Mouse (Mus musculus) cerebellum, adult 2 months (tissue): ENCODE measurements around the gene Vldlr.

ENCODE experiments used
- CTCF ChIP-seq: fragments of 200-500 bp; IDR thresholded peaks from 2 replicates; pipeline ENCODE4 v1.5.1; 2011; ENCODE audit warnings: low read depth, mild to moderate bottlenecking, control low read depth, low read length, moderate library complexity, borderline replicate concordance; ENCODE audit not compliant: insufficient read depth
- POLR2A ChIP-seq: fragments of 200-500 bp; IDR thresholded peaks from 2 replicates; pipeline ENCODE4 v1.6.1; 2011; ENCODE audit warnings: low read length, control low read depth, borderline replicate concordance; ENCODE audit not compliant: insufficient read depth

- no peak for TF ChIP-seq CTCF
- TF ChIP-seq POLR2A: no peak
Measured at GRCm38 (mm10) chr19:27274382-27274781, 58.1 kb downstream of the Vldlr start.
